Mouse (Mus musculus) kidney, postnatal 0 days (tissue): ENCODE data around the gene Lix1l. TPM values are rescaled to one million over a fixed set of nuclear protein-coding genes. Genes with fewer than 3 reads are reported as not detected.
A peak's percentile ranks its signal among the peaks of the same experiment; 100 is the strongest.

Experiments used
- ATAC-seq: fragments of 200-750 bp; cut with Nextera tagmentation; replicated peaks from 2 replicates; pipeline ENCODE4 v1.8.0; 2017; ENCODE audit warnings: low read depth, moderate number of reproducible peaks, moderate TSS enrichment, moderate library complexity; ENCODE audit not compliant: low FRiP score
- DNase-seq: peaks from one replicate; pipeline ENCODE4 v3.0.0-alpha.2; 2016; ENCODE audit warnings: low spot score
- H3K27ac ChIP-seq: fragments of 300-500 bp; sonication (generic); 2 replicates; pipeline ENCODE4 v1.5.1; 2014; ENCODE audit warnings: mild to moderate bottlenecking
- H3K27me3 ChIP-seq: fragments of 300-500 bp; sonication (generic); 2 replicates; pipeline ENCODE4 v1.6.1; 2014; ENCODE audit warnings: low read length, mixed read lengths; ENCODE audit not compliant: insufficient read depth
- H3K36me3 ChIP-seq: fragments of 300-500 bp; sonication (generic); 2 replicates; pipeline ENCODE4 v1.6.1; 2014; ENCODE audit warnings: low read length, mixed read lengths; ENCODE audit not compliant: insufficient read depth
- H3K4me1 ChIP-seq: fragments of 300-500 bp; sonication (generic); replicated peaks from 2 replicates; pipeline ENCODE4 v1.6.1; 2014; ENCODE audit warnings: antibody characterized with exemption, low read length, mixed read lengths; ENCODE audit not compliant: insufficient read depth
- H3K4me2 ChIP-seq: fragments of 300-500 bp; sonication (generic); 2 replicates; pipeline ENCODE4 v1.6.1; 2014; ENCODE audit warnings: mild to moderate bottlenecking, low read length, moderate library complexity, mixed read lengths
- H3K4me3 ChIP-seq: fragments of 300-500 bp; sonication (generic); replicated peaks from 2 replicates; pipeline ENCODE4 v1.5.1; 2014; ENCODE audit warnings: low read depth, low read length
- H3K9ac ChIP-seq: fragments of 300-500 bp; sonication (generic); 2 replicates; pipeline ENCODE4 v1.6.1; 2014; ENCODE audit warnings: low read depth, low read length
- H3K9me3 ChIP-seq: fragments of 300-500 bp; sonication (generic); replicated peaks from 2 replicates; pipeline ENCODE4 v1.6.1; 2016; ENCODE audit warnings: low read length, inconsistent platforms, mixed read lengths
- CTCF ChIP-seq: IDR thresholded peaks from 2 replicates; pipeline ENCODE4 v1.5.1; 2016; ENCODE audit warnings: antibody characterized with exemption, low read depth, mild to moderate bottlenecking, moderate library complexity
- WGBS: fragments of 180-500 bp; shearing (Covaris S2); extraction: QIAGEN DNeasy Blood & Tissue Kit; methylation state at CpG from one replicate; pipeline ENCODE4 v1.1.7; 2014; 5-methylcytosine and 5-hydroxymethylcytosine counted together
- polyA plus RNA-seq: library from polyadenylated mRNA; unstranded; fragments of >200 nt; fragmentation: Nextera tagmentation; extraction: Ambion mirVana; gene quantifications from 2 replicates; pipeline ENCODE4 v1.2.1, GENCODE M21; 2015

Lix1l gene
- polyA plus RNA-seq, 1 experiment from 2014 or later, result 4.9 TPM

- Histone ChIP-seq H3K36me3 (peaks cover 17% of the 10 kb centered on the region), H3K9ac (peak overlapping the region; percentile 62; the same call in 1 of the 2 replicates), H3K27me3 (no peaks in the 10 kb centered on the region), H3K9me3 (no peaks in the 10 kb centered on the region), H3K4me2 (peak overlapping the region; percentile 71), H3K27ac (peak overlapping the region; percentile 97), H3K4me1 (peaks cover 12% of the 10 kb centered on the region), H3K4me3 (peak overlapping the region; percentile 76; the same call in 1 of the 2 replicates)
- no peak for TF ChIP-seq CTCF
- 72% methylated on average over 15 of the region's 15 CpGs for WGBS
- DNase-seq (no peak), ATAC-seq (no peak)
Measured at GRCm38 (mm10) chr3:96555999-96556614, 44.8 kb upstream of the Lix1l start.

GRCm38 (mm10) chr3:96556651-96557635 is 44.0 kb upstream of the Lix1l start:
- Histone ChIP-seq H3K9ac (peak overlapping the region; percentile 62), H3K36me3 (peaks cover 21% of the 10 kb centered on the region), H3K4me2 (peak overlapping the region; percentile 71), H3K4me1 (peaks cover 11% of the 10 kb centered on the region), H3K27me3 (no peaks in the 10 kb centered on the region), H3K27ac (peak overlapping the region; percentile 97), H3K9me3 (no peaks in the 10 kb centered on the region), H3K4me3 (peak overlapping the region; percentile 76)
- no peak for ATAC-seq
- peak; percentile 74 for DNase-seq
- no peak for TF ChIP-seq CTCF
- WGBS, result 4% methylated on average over 22 of the region's 22 CpGs

GRCm38 (mm10) chr3:96557694-96558093 is 43.3 kb upstream of the Lix1l start, which contains the start of gene Txnip:
TSS of gene Txnip (plus strand) at chr3:96557957.
- Histone ChIP-seq H3K9me3 (no peaks in the 10 kb centered on the region), H3K4me2 (peak within 1 kb of the TSS; percentile 80), H3K4me3 (peak within 1 kb of the TSS; percentile 76), H3K27ac (peak within 1 kb of the TSS; percentile 97), H3K27me3 (no peaks in the 10 kb centered on the region), H3K4me1 (peaks cover 11% of the 10 kb centered on the region), H3K9ac (peak within 1 kb of the TSS; percentile 96), H3K36me3 (peaks cover 21% of the 10 kb centered on the region)
- WGBS, result 0% methylated on average over 26 of the region's 26 CpGs
- DNase-seq (peak; percentile 99), ATAC-seq (peak; percentile 98)
- TF ChIP-seq CTCF, result peak; percentile 55

GRCm38 (mm10) chr3:96558159-96558558 is 42.8 kb upstream of the Lix1l start:
- peak overlapping the region; percentile 80 for H3K4me2 ChIP-seq
- TF ChIP-seq CTCF, result no peak
- H3K9me3 ChIP-seq, result no peaks in the 10 kb centered on the region
- H3K27ac ChIP-seq, result peak overlapping the region; percentile 97
- ATAC-seq (no peak), DNase-seq (no peak)
- no peaks in the 10 kb centered on the region for H3K27me3 ChIP-seq
- WGBS, result under 1% methylated on average over 17 of the region's 17 CpGs
- H3K4me1 ChIP-seq, result peaks cover 11% of the 10 kb centered on the region
- peaks cover 21% of the 10 kb centered on the region for H3K36me3 ChIP-seq
- peak overlapping the region; percentile 96 for H3K9ac ChIP-seq
- H3K4me3 ChIP-seq, result peak overlapping the region; percentile 76

GRCm38 (mm10) chr3:96558668-96559196 is 42.2 kb upstream of the Lix1l start:
- DNase-seq (no peak), ATAC-seq (no peak)
- 8% methylated on average over 10 of the region's 10 CpGs for WGBS
- peak overlapping the region; percentile 80 for H3K4me2 ChIP-seq
- peak overlapping the region; percentile 76 for H3K4me3 ChIP-seq
- H3K27me3 ChIP-seq, result no peaks in the 10 kb centered on the region
- no peak for TF ChIP-seq CTCF
- peak overlapping the region; percentile 96 for H3K9ac ChIP-seq
- peaks cover 12% of the 10 kb centered on the region for H3K4me1 ChIP-seq
- H3K36me3 ChIP-seq, result peaks cover 21% of the 10 kb centered on the region
- H3K27ac ChIP-seq, result peak overlapping the region; percentile 97
- H3K9me3 ChIP-seq, result no peaks in the 10 kb centered on the region

- H3K27me3 ChIP-seq, result no peaks in the 10 kb centered on the region
- peaks cover 19% of the 10 kb centered on the region for H3K4me1 ChIP-seq
- peak overlapping the region; percentile 80 for H3K4me2 ChIP-seq
- H3K27ac ChIP-seq, result peak overlapping the region; percentile 56; the same call in 1 of the 2 replicates
- no peaks in the 10 kb centered on the region for H3K9me3 ChIP-seq
- ATAC-seq (no peak), DNase-seq (no peak)
- no peak for TF ChIP-seq CTCF
- peaks cover 21% of the 10 kb centered on the region for H3K36me3 ChIP-seq
- peak overlapping the region; percentile 96 for H3K9ac ChIP-seq
- 35% methylated on average over 12 of the region's 12 CpGs for WGBS
- peak overlapping the region; percentile 76 for H3K4me3 ChIP-seq
Measured at GRCm38 (mm10) chr3:96559398-96559910, 41.5 kb upstream of the Lix1l start.
